Mouse (Mus musculus) megakaryocyte, embryonic 14.5 days (primary cell): Measurements from ENCODE around the gene Pla2r1. TPM values are rescaled to one million over a fixed set of nuclear protein-coding genes. Genes with fewer than 3 reads are reported as not detected.

Experiments used
- H3K27me3 ChIP-seq: replicated peaks from 2 replicates; pipeline ENCODE3; 2012; ENCODE audit warnings: inconsistent platforms
- H3K36me3 ChIP-seq: replicated peaks from 2 replicates; pipeline ENCODE3; 2012; ENCODE audit warnings: low read length, inconsistent platforms, mixed read lengths
- H3K4me1 ChIP-seq: 2 replicates; pipeline ENCODE4 v1.6.1; 2012; ENCODE audit warnings: inconsistent platforms
- H3K4me3 ChIP-seq: replicated peaks from 2 replicates; pipeline ENCODE3; 2012; ENCODE audit warnings: moderate library complexity, mild to moderate bottlenecking, inconsistent platforms
- H3K9me3 ChIP-seq: 2 replicates; pipeline ENCODE4 v1.6.1; 2012; ENCODE audit warnings: inconsistent platforms
- FLI1 ChIP-seq: IDR thresholded peaks from 2 replicates; pipeline ENCODE4 v1.6.1; 2012; ENCODE audit warnings: low read length, inconsistent platforms, mixed read lengths
- GATA1 ChIP-seq: IDR thresholded peaks from 3 replicates; pipeline ENCODE4 v1.6.1; 2012; ENCODE audit warnings: mixed read lengths, low read length, inconsistent platforms, borderline replicate concordance
- polyA plus RNA-seq: library from polyadenylated mRNA; stranded (reverse); fragments of >175 nt; gene quantifications from 2 replicates; pipeline ENCODE4 v1.2.3, GENCODE M21; 2012; ENCODE audit warnings: low replicate concordance; ENCODE audit not compliant: insufficient read depth

The Pla2r1 gene
- polyA plus RNA-seq, 1 experiment = not detected

DNA sequence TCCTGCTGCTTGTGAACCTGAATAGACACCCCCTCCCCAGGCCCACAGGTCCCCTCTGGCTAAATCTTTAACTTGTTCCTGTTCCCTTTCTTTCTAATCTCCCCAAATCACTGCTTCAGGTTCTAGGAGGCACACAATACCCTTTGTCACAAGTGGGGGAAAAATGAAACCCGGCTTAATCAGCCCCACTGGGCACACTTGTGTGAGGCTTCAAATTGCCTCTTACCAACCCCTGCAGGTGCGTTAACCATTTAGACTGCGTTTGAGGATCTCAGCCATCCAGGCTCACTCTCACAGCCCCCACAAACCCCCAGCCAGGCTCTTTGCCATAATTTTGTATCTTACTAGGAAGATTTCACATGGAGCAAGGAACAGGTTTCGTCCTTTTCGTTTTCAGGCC is 9.1 kb downstream of the Pla2r1 start:
- no peaks in the 10 kb centered on the region for H3K4me1 ChIP-seq
- H3K4me3 ChIP-seq = no peak overlapping the region
- H3K36me3 ChIP-seq = no peaks in the 10 kb centered on the region
- H3K27me3 ChIP-seq = no peaks in the 10 kb centered on the region
- TF ChIP-seq FLI1 (no peak), GATA1 (no peak)
- no peaks in the 10 kb centered on the region for H3K9me3 ChIP-seq

DNA sequence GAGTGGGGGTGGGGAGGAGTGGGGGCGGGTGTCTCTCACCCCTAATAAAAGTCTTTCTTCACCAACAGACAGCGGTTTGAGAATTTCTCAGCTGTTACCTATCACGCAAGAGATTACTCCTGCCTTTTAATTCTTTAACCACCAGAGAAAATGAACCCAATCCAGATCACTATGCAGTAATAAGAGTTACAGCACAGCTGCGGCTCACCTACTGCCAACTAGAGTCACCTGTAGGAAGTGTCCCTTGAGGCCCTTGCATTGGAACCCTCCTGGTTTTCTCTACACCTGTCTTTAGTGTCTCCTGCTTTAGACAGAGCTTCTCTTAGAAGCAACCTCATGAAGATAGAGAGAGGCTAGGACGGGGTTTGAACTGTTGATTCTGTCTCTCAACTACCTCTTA is 11.4 kb downstream of the Pla2r1 start:
- TF ChIP-seq FLI1 (no peak), GATA1 (no peak)
- H3K36me3 ChIP-seq = no peaks in the 10 kb centered on the region
- H3K4me1 ChIP-seq = no peaks in the 10 kb centered on the region

DNA sequence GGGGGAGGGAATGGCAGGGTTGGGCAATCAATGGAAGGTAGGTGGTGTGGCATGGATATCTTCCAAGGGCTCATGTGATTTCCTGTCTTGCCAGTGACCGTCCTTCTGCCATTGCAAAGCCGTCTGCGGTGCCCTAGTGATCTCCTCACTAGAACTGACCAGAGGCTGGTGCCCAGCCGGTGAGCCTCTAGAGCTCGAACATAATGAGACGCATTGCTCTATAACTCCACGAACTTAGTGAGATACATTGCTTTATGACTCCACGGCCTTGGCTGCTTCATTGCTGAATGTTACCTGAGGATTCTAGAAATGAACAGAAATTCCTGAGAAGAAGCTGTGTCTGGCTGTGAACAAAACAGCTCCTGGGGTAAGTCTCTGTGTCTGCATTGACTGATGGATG is 12.8 kb downstream of the Pla2r1 start:
- TF ChIP-seq GATA1 = no peak
- no peak for TF ChIP-seq FLI1
- H3K9me3 ChIP-seq = peaks cover 17% of the 10 kb centered on the region
- no peaks in the 10 kb centered on the region for H3K36me3 ChIP-seq
- H3K27me3 ChIP-seq = no peaks in the 10 kb centered on the region
- H3K4me1 ChIP-seq = no peaks in the 10 kb centered on the region
- H3K4me3 ChIP-seq = no peak overlapping the region

More for the DNA sequence above, 11.4 kb downstream of the Pla2r1 start:
- H3K9me3 ChIP-seq = peaks cover 10% of the 10 kb centered on the region
- no peak overlapping the region for H3K4me3 ChIP-seq
- H3K27me3 ChIP-seq = no peaks in the 10 kb centered on the region

DNA sequence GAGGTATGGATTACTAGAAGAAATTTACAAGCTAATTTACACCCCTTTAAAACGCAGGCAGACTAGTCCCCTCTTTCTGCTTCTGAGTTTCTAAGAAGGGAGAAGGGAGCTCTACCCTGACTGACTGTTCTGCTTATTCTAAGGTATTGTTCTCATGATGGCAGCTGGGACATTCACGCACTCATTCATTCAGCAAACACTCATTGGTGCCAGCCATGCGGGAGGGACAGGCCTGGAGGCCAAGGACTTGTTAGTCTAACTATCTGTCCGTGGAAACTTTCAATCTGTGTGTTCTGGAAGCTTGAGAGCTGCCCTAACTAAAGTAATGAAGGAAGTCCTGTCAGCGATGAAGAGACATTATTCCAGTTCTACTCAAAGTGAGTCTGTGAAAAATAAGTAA is 14.4 kb downstream of the Pla2r1 start:
- no peak overlapping the region for H3K4me3 ChIP-seq
- H3K36me3 ChIP-seq = no peaks in the 10 kb centered on the region
- TF ChIP-seq GATA1 (no peak), FLI1 (no peak)
- peaks cover 17% of the 10 kb centered on the region for H3K9me3 ChIP-seq
- H3K4me1 ChIP-seq = no peaks in the 10 kb centered on the region
- no peaks in the 10 kb centered on the region for H3K27me3 ChIP-seq

DNA sequence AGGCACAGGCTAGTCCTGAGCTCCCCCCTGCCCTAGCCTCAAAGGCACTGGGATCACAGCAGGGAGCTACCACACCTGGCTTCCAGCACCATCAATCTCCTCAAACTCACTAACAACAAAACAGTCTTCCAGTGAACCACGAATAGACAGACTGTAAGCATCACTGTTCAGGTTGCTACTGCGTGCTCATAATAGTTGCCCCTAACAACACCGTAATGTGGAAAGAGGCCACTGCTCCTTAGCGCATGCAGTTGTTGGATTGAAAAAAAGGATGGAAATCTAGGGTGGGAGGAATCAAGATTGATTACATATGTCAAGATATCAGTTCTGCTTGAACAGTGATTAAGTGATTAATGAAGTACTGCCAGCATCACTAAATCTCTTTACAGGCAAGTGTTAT is 14.8 kb downstream of the Pla2r1 start:
- peaks cover 17% of the 10 kb centered on the region for H3K9me3 ChIP-seq
- no peaks in the 10 kb centered on the region for H3K27me3 ChIP-seq
- H3K4me3 ChIP-seq = no peak overlapping the region
- H3K36me3 ChIP-seq = no peaks in the 10 kb centered on the region
- TF ChIP-seq GATA1 = no peak
- no peak for TF ChIP-seq FLI1
- no peaks in the 10 kb centered on the region for H3K4me1 ChIP-seq

DNA sequence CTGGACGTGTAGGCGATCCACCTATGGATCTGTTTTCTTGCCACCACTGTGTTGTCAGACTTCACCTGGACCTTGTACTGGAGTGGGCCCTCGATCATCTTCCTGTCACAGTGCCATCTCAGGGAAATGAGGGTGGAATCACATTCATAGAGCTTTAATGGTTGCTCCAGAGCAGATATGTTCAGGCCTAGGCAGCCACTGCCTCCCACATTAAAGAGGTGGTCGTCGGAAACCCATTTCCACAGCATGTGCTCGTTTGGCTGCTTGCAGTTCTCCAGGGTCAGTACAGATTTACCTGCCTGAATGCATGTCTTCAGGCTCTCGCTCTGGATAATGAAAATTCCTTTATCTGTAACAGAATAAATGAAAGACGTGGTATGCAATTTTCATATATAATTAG is 18.4 kb downstream of the Pla2r1 start:
- TF ChIP-seq FLI1 = no peak
- TF ChIP-seq GATA1 = no peak
- no peaks in the 10 kb centered on the region for H3K4me1 ChIP-seq
- H3K27me3 ChIP-seq = no peaks in the 10 kb centered on the region

DNA sequence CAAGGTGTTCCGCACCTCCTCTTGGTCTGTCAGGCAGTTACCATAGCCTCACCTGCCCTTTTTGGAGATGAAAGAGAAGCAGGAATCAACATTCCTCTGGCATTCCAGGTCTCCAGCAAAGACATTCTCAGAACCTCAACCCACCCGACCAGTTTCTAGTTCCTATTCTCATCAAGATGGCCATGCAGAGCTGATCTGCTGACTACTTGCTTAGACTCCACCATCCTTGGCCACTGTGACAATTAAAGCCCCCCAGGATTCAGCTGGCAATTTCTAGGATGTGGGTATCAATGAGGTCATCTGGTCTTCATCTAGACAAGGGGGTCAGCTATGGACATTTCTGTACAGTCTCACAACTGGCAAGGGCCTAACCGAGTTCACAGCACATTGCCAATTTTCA is 20.1 kb downstream of the Pla2r1 start:
- H3K9me3 ChIP-seq = peaks cover 26% of the 10 kb centered on the region
- TF ChIP-seq FLI1 = no peak
- TF ChIP-seq GATA1 = no peak
- H3K4me3 ChIP-seq = no peak overlapping the region
- no peaks in the 10 kb centered on the region for H3K4me1 ChIP-seq
- H3K27me3 ChIP-seq = no peaks in the 10 kb centered on the region
- no peaks in the 10 kb centered on the region for H3K36me3 ChIP-seq

More for the DNA sequence above, 18.4 kb downstream of the Pla2r1 start:
- Histone ChIP-seq H3K36me3 (no peaks in the 10 kb centered on the region), H3K9me3 (peaks cover 25% of the 10 kb centered on the region), H3K4me3 (no peak overlapping the region)

DNA sequence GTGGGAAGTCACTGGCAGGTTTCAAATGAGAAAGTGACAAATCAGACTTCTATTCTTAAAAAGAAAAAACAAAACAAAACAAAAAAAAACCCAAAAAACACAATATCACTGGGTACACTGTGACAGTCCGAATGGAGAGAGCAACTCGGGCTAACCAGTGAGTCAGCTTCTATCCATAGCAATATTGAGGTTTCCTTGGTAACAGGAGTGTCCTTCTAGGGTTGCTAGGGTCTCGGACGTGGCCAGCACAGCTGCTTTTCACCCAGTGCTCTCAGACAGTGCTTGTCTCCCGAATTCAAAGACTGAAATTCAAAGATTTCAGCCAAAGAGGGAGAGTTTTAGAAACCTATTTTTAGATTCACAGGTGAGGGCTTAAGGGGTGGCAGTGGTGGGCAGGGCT is 20.6 kb downstream of the Pla2r1 start:
- Histone ChIP-seq H3K9me3 (peaks cover 20% of the 10 kb centered on the region), H3K36me3 (no peaks in the 10 kb centered on the region), H3K4me3 (no peak overlapping the region), H3K4me1 (no peaks in the 10 kb centered on the region), H3K27me3 (no peaks in the 10 kb centered on the region)
- no peak for TF ChIP-seq FLI1
- TF ChIP-seq GATA1 = no peak

DNA sequence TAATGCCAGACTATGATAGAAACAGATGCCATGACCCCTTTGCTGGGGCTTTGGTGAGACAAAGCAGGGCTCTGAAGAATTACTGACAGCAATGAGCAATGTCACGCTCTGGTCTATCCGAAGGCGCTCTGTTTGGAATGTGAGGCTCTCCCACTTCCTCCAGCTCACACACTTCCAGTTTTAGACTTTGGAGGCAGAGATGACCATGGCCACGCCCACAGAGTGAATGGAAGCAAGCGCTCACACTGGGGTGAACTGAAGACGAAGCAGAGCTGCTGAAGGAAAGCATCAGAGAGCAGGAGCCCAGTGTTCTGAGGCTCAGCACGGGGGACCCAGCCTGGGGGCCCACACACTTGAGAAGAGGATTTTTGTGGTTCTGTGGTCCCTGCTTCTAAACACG is 37.3 kb downstream of the Pla2r1 start:
- TF ChIP-seq GATA1 (no peak), FLI1 (no peak)
- Histone ChIP-seq H3K9me3 (no peaks in the 10 kb centered on the region), H3K27me3 (no peaks in the 10 kb centered on the region), H3K4me1 (peaks cover 16% of the 10 kb centered on the region), H3K4me3 (no peak overlapping the region), H3K36me3 (no peaks in the 10 kb centered on the region)

DNA sequence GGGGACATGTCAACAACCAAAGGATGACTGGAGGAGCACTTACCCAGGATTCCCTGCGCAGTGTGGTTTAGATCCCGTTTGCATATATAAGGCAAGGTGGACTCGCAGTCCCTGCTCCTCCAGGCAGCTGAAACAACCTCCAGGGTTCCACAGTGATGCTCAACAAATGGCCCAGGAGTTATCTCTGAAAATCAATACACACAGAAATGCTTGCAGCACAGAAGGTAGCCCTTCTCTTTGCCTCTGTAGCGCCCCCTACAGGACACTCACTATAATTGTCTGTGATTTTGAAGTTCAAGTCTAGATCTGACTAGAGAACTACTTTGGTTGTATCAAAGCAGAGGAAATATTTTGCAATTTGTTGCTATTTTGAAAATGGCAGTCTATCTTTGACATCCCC is 38.2 kb downstream of the Pla2r1 start:
- no peaks in the 10 kb centered on the region for H3K9me3 ChIP-seq
- H3K36me3 ChIP-seq = no peaks in the 10 kb centered on the region
- H3K4me3 ChIP-seq = no peak overlapping the region
- TF ChIP-seq GATA1 (no peak), FLI1 (no peak)
- peaks cover 16% of the 10 kb centered on the region for H3K4me1 ChIP-seq
- no peaks in the 10 kb centered on the region for H3K27me3 ChIP-seq

DNA sequence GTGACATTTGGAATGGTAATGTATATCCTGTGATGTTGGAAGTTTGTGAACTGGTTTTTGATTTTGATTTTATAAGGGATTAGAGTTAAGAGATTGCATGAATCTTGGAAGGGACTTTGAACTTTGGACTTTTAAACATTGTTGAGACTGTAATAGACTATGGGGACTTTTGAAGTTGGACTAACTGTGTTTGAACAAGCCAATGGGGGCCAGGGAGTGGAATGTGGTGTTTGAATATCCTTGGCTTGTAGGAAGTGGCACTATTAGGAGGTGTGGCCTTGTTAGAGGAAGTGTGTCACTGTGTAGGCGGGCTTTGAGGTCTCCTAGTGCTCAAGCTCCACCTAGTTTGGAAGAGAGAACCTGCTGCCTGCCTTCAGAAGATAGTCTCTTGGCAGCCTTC is 42.4 kb downstream of the Pla2r1 start:
- peaks cover 5% of the 10 kb centered on the region; the same call in 1 of the 2 replicates for H3K4me1 ChIP-seq
- H3K9me3 ChIP-seq = peaks cover 8% of the 10 kb centered on the region
- TF ChIP-seq GATA1 = no peak
- TF ChIP-seq FLI1 = no peak
- H3K4me3 ChIP-seq = no peak overlapping the region
- no peaks in the 10 kb centered on the region for H3K36me3 ChIP-seq
- no peaks in the 10 kb centered on the region for H3K27me3 ChIP-seq
